Mouse (Mus musculus): ENCODE data around the gene Wwc1.

DNA sequence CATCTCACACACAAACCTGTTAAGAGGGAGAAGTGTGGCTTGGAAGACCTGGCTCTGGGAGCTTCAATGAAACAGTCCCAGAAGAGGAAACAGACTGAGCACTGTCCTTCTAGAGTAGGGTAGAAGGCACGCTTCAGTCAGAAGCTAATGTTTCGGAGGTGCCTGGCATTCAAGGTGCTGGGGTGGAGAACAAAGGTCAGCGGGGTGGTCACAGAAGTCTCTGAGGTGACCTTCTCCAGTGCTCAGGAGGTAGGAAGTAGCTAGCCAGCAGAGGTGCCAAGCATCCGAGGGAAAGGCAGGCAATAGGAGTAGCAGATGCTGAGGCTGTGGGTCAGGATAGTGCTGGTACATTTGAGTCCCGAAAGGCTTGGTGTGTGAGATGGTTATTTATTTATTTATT is 59.6 kb downstream of the Wwc1 start:
- TF ChIP-seq MYC (IDR thresholded peaks at IDR 0.05; ENCODE audit: low read depth, low read length) (no peak), HCFC1 (IDR thresholded peaks at IDR 0.05; ENCODE audit: low read depth, low read length) (no peak), CHD2 (IDR thresholded peaks at IDR 0.05; ENCODE audit: low read length) (no peak), NRF1 (IDR thresholded peaks at IDR 0.05; ENCODE audit: low read depth, low read length) (no peak), CTCF (conservative IDR thresholded peaks at IDR 0.05 in 1 of 2, IDR thresholded peaks at IDR 0.05 in 1 of 2; ENCODE audit: low read depth in 2 of 2, low read length in 2 of 2) (no peak), POLR2A (IDR thresholded peaks at IDR 0.05; ENCODE audit: low read depth, low read length) (no peak), KAT2A (IDR thresholded peaks at IDR 0.05; ENCODE audit: insufficient replicate concordance, low read length) (no peak), E2F4 (IDR thresholded peaks at IDR 0.05; ENCODE audit: insufficient replicate concordance, low read depth, low read length) (no peak), MAFK (IDR thresholded peaks at IDR 0.05; ENCODE audit: insufficient replicate concordance, low read length) (no peak)
